Mouse (Mus musculus) embryo, embryonic 10.5 days (tissue): ENCODE measurements around the gene Pgpep1l.

ENCODE experiments used
- DNase-seq: peaks from one replicate; pipeline ENCODE4 v3.0.0-alpha.2; 2015; ENCODE audit warnings: low spot score

Gene Pgpep1l

GRCm38 (mm10) chr7:68213842-68214241 is 50.2 kb downstream of the Pgpep1l start:
- no peak for DNase-seq

GRCm38 (mm10) chr7:68211883-68212282 is 52.1 kb downstream of the Pgpep1l start:
- no peak for DNase-seq

GRCm38 (mm10) chr7:68210417-68210816 is 53.6 kb downstream of the Pgpep1l start:
- no peak for DNase-seq

GRCm38 (mm10) chr7:68209039-68209438 is 55.0 kb downstream of the Pgpep1l start:
- no peak for DNase-seq

- no peak for DNase-seq
These were observed 58.1 kb downstream of the Pgpep1l start for GRCm38 (mm10) chr7:68205776-68206427.

GRCm38 (mm10) chr7:68199609-68200008 is 64.4 kb downstream of the Pgpep1l start:
- DNase-seq, result no peak

GRCm38 (mm10) chr7:68193958-68194695 is 69.9 kb downstream of the Pgpep1l start:
- DNase-seq, result no peak

- DNase-seq, result no peak
These were observed 74.2 kb downstream of the Pgpep1l start for GRCm38 (mm10) chr7:68189691-68190456.

- no peak for DNase-seq
These were observed 74.8 kb downstream of the Pgpep1l start for GRCm38 (mm10) chr7:68189211-68189610.
